Mouse (Mus musculus) MN1 (cell line): ENCODE measurements around the gene Bag2.

Experiments used
- DNase-seq: peaks from one replicate; pipeline ENCODE4 v3.0.0-alpha.2; 2016; ENCODE audit warnings: low spot score

Gene Bag2

GRCm38 (mm10) chr1:33757491-33758041 is at the start of gene Bag2:
Gene Bag2, minus strand, starts transcription at chr1:33757795.
- DNase-seq: peak; percentile 70

- DNase-seq: no peak
These were observed 45.7 kb upstream of the Bag2 start for GRCm38 (mm10) chr1:33803323-33803722.

- no peak for DNase-seq
These were observed 42.0 kb upstream of the Bag2 start for GRCm38 (mm10) chr1:33799620-33800019.

GRCm38 (mm10) chr1:33788493-33788892 is 30.9 kb upstream of the Bag2 start:
- DNase-seq: no peak

GRCm38 (mm10) chr1:33788072-33788471 is 30.5 kb upstream of the Bag2 start:
- DNase-seq: no peak

- no peak for DNase-seq
These were observed 27.0 kb upstream of the Bag2 start for GRCm38 (mm10) chr1:33784561-33784960.

- DNase-seq: no peak
These were observed 18.6 kb upstream of the Bag2 start for GRCm38 (mm10) chr1:33776175-33776611.

GRCm38 (mm10) chr1:33772106-33772505 is 14.5 kb upstream of the Bag2 start:
- no peak for DNase-seq

- DNase-seq: no peak
These were observed 14.0 kb upstream of the Bag2 start for GRCm38 (mm10) chr1:33771621-33772020.

GRCm38 (mm10) chr1:33768827-33769226 is 11.2 kb upstream of the Bag2 start:
- no peak for DNase-seq

GRCm38 (mm10) chr1:33768091-33768787 is 10.6 kb upstream of the Bag2 start:
- no peak for DNase-seq

GRCm38 (mm10) chr1:33766520-33767508 is 9.2 kb upstream of the Bag2 start:
- DNase-seq: no peak

GRCm38 (mm10) chr1:33765468-33766080 is 8.0 kb upstream of the Bag2 start:
- no peak for DNase-seq

- DNase-seq: no peak
These were observed 6.2 kb upstream of the Bag2 start for GRCm38 (mm10) chr1:33763826-33764225.

- DNase-seq: peak; percentile 46
These were observed 893 bp upstream of the Bag2 start for GRCm38 (mm10) chr1:33758488-33758887.

- peak; percentile 55 for DNase-seq
These were observed 572 bp downstream of the Bag2 start for GRCm38 (mm10) chr1:33757033-33757413.

- no peak for DNase-seq
These were observed 1.1 kb downstream of the Bag2 start for GRCm38 (mm10) chr1:33756258-33757032.

GRCm38 (mm10) chr1:33755799-33756198 is 1.8 kb downstream of the Bag2 start:
- DNase-seq: no peak

- no peak for DNase-seq
These were observed 2.4 kb downstream of the Bag2 start for GRCm38 (mm10) chr1:33754965-33755735.

GRCm38 (mm10) chr1:33754089-33754488 is 3.5 kb downstream of the Bag2 start:
- no peak for DNase-seq

GRCm38 (mm10) chr1:33751283-33751682 is 6.3 kb downstream of the Bag2 start:
- no peak for DNase-seq
